Mouse (Mus musculus) heart, embryonic 16.5 days (tissue): ENCODE data around the gene Eif4enif1. TPM values are rescaled to one million over a fixed set of nuclear protein-coding genes. Genes with fewer than 3 reads are reported as not detected.
A peak's percentile ranks its signal among the peaks of the same experiment; 100 is the strongest.
"Not testable (repeated sequence)": the region's sequence is repeated elsewhere in the genome, so short reads cannot be mapped to it uniquely, and the experiment has no call there.

ENCODE experiments used
- ATAC-seq: fragments of 200-750 bp; cut with Nextera tagmentation; replicated peaks from 2 replicates; pipeline ENCODE4 v1.8.0; 2017; ENCODE audit warnings: moderate number of reproducible peaks; ENCODE audit not compliant: insufficient read depth, low FRiP score; ENCODE audit errors: extremely low read depth
- H3K27ac ChIP-seq: fragments of 300-500 bp; sonication (generic); 2 replicates; pipeline ENCODE4 v1.5.1; 2014; ENCODE audit warnings: mild to moderate bottlenecking, low read length, control low read depth, moderate library complexity
- H3K27me3 ChIP-seq: fragments of 300-500 bp; sonication (generic); 2 replicates; pipeline ENCODE4 v1.6.1; 2014; ENCODE audit warnings: low read length, mixed read lengths; ENCODE audit not compliant: control insufficient read depth, insufficient read depth
- H3K36me3 ChIP-seq: fragments of 300-500 bp; sonication (generic); 2 replicates; pipeline ENCODE4 v1.6.1; 2014; ENCODE audit not compliant: control insufficient read depth, insufficient read depth
- H3K4me1 ChIP-seq: fragments of 300-500 bp; sonication (generic); 2 replicates; pipeline ENCODE4 v1.6.1; 2014; ENCODE audit warnings: low read length, mixed read lengths; ENCODE audit not compliant: control insufficient read depth, insufficient read depth
- H3K4me2 ChIP-seq: fragments of 300-500 bp; sonication (generic); 2 replicates; pipeline ENCODE4 v1.6.1; 2014; ENCODE audit warnings: low read depth, mild to moderate bottlenecking, control low read depth, low read length
- H3K4me3 ChIP-seq: fragments of 300-500 bp; sonication (generic); 2 replicates; pipeline ENCODE4 v1.5.1; 2014; ENCODE audit warnings: mild to moderate bottlenecking, control low read depth, low read length
- H3K9ac ChIP-seq: fragments of 300-500 bp; sonication (generic); 2 replicates; pipeline ENCODE4 v1.6.1; 2014; ENCODE audit warnings: low read length, control low read depth
- H3K9me3 ChIP-seq: fragments of 300-500 bp; sonication (generic); replicated peaks from 2 replicates; pipeline ENCODE4 v1.6.1; 2016; ENCODE audit warnings: low read length; ENCODE audit not compliant: control insufficient read depth
- WGBS: fragments of 180-500 bp; shearing (Covaris S2); extraction: QIAGEN DNeasy Blood & Tissue Kit; methylation state at CpG from one replicate; pipeline ENCODE4 v1.1.7; 2014; 5-methylcytosine and 5-hydroxymethylcytosine counted together
- polyA plus RNA-seq: library from polyadenylated mRNA; unstranded; fragments of >200 nt; fragmentation: Nextera tagmentation; extraction: Ambion mirVana; gene quantifications from 2 replicates; pipeline ENCODE4 v1.2.1, GENCODE M21; 2015

Gene Eif4enif1
- polyA plus RNA-seq = 29.2 and 31.9 TPM in 2 replicates

GRCm38 (mm10) chr11:3202231-3202701 is at the start of gene Eif4enif1:
Gene Eif4enif1 (plus strand): TSS chr11:3202392.
- WGBS = under 1% methylated on average over 42 of the region's 57 CpGs
- Histone ChIP-seq H3K4me2 (peak within 1 kb of the TSS; percentile 49), H3K9me3 (no peaks in the 10 kb centered on the region), H3K27ac (peak within 1 kb of the TSS; percentile 34), H3K9ac (peak within 1 kb of the TSS; percentile 64), H3K36me3 (peaks cover 11% of the 10 kb centered on the region; the same call in 1 of the 2 replicates), H3K27me3 (no peaks in the 10 kb centered on the region), H3K4me1 (no peaks in the 10 kb centered on the region), H3K4me3 (peak within 1 kb of the TSS; percentile 49)
- ATAC-seq = peak; percentile 77

GRCm38 (mm10) chr11:3153666-3154397 is 48.4 kb upstream of the Eif4enif1 start:
- not testable (repeated sequence) for H3K27ac ChIP-seq, H3K9me3 ChIP-seq, H3K4me3 ChIP-seq, H3K9ac ChIP-seq, H3K4me2 ChIP-seq, H3K36me3 ChIP-seq, H3K4me1 ChIP-seq, H3K27me3 ChIP-seq
- WGBS = 68% methylated on average over 1 of the region's 1 CpGs
- peak; percentile 46; the same call in 1 of the 2 replicates for ATAC-seq

GRCm38 (mm10) chr11:3156991-3157390 is 45.2 kb upstream of the Eif4enif1 start:
- not testable (repeated sequence) for H3K4me2 ChIP-seq, H3K36me3 ChIP-seq, H3K9ac ChIP-seq, ATAC-seq, H3K27me3 ChIP-seq, H3K27ac ChIP-seq, H3K4me1 ChIP-seq, H3K4me3 ChIP-seq, H3K9me3 ChIP-seq
- 85% methylated on average over 2 of the region's 3 CpGs for WGBS

GRCm38 (mm10) chr11:3157996-3158395 is 44.2 kb upstream of the Eif4enif1 start:
- H3K36me3 ChIP-seq, H3K9ac ChIP-seq, H3K9me3 ChIP-seq, ATAC-seq, H3K4me3 ChIP-seq, H3K27me3 ChIP-seq, H3K4me1 ChIP-seq, H3K4me2 ChIP-seq, H3K27ac ChIP-seq: not testable (repeated sequence)
- WGBS = 88% methylated on average over 6 of the region's 6 CpGs

GRCm38 (mm10) chr11:3158800-3159199 is 43.4 kb upstream of the Eif4enif1 start:
- H3K36me3 ChIP-seq, H3K27me3 ChIP-seq, ATAC-seq, H3K9me3 ChIP-seq, H3K4me3 ChIP-seq, H3K27ac ChIP-seq, H3K4me2 ChIP-seq, H3K4me1 ChIP-seq, H3K9ac ChIP-seq: not testable (repeated sequence)
- 82% methylated on average over 4 of the region's 4 CpGs for WGBS

- H3K27me3 ChIP-seq, H3K9me3 ChIP-seq, H3K4me2 ChIP-seq, H3K36me3 ChIP-seq, H3K27ac ChIP-seq, H3K4me3 ChIP-seq, H3K4me1 ChIP-seq, H3K9ac ChIP-seq: not testable (repeated sequence)
- ATAC-seq = peak; percentile 10
- WGBS = 46% methylated on average over 1 of the region's 2 CpGs
Measured at GRCm38 (mm10) chr11:3161370-3161769, 40.8 kb upstream of the Eif4enif1 start.

GRCm38 (mm10) chr11:3162236-3162897 is 39.8 kb upstream of the Eif4enif1 start:
- H3K27me3 ChIP-seq, H3K9me3 ChIP-seq, H3K4me2 ChIP-seq, H3K4me1 ChIP-seq, H3K4me3 ChIP-seq, H3K9ac ChIP-seq, H3K27ac ChIP-seq, H3K36me3 ChIP-seq: not testable (repeated sequence)
- ATAC-seq = peak; percentile 16; the same call in 1 of the 2 replicates
- 58% methylated on average over 5 of the region's 5 CpGs for WGBS

- not testable (repeated sequence) for H3K4me1 ChIP-seq, ATAC-seq, H3K27ac ChIP-seq, H3K4me3 ChIP-seq, H3K9me3 ChIP-seq, H3K27me3 ChIP-seq, H3K36me3 ChIP-seq, H3K9ac ChIP-seq, H3K4me2 ChIP-seq
- 78% methylated on average over 2 of the region's 2 CpGs for WGBS
Measured at GRCm38 (mm10) chr11:3163122-3163521, 39.1 kb upstream of the Eif4enif1 start.

GRCm38 (mm10) chr11:3163661-3164060 is 38.5 kb upstream of the Eif4enif1 start:
- not testable (repeated sequence) for H3K9ac ChIP-seq, ATAC-seq, H3K4me1 ChIP-seq, H3K27me3 ChIP-seq, H3K4me2 ChIP-seq, H3K9me3 ChIP-seq, H3K27ac ChIP-seq, H3K36me3 ChIP-seq, H3K4me3 ChIP-seq
- 29% methylated on average over 3 of the region's 3 CpGs for WGBS
